Mouse (Mus musculus) intestine, postnatal 0 days (tissue): ENCODE data around the gene Agfg1. TPM values are rescaled to one million over a fixed set of nuclear protein-coding genes. Genes with fewer than 3 reads are reported as not detected.

Experiments
- ATAC-seq: fragments of 200-750 bp; cut with Nextera tagmentation; 2 replicates; pipeline ENCODE4 v1.8.0; 2017; ENCODE audit warnings: mild to moderate bottlenecking, moderate TSS enrichment, moderate library complexity
- H3K27ac ChIP-seq: fragments of 300-500 bp; sonication (generic); 2 replicates; pipeline ENCODE4 v1.5.1; 2014; ENCODE audit warnings: mild to moderate bottlenecking, low read depth, low read length, moderate library complexity
- H3K27me3 ChIP-seq: fragments of 300-500 bp; sonication (generic); replicated peaks from 2 replicates; pipeline ENCODE4 v1.6.1; 2014; ENCODE audit warnings: low read length, mixed read lengths; ENCODE audit not compliant: control insufficient read depth, insufficient read depth
- H3K36me3 ChIP-seq: fragments of 300-500 bp; sonication (generic); 2 replicates; pipeline ENCODE4 v1.6.1; 2014; ENCODE audit warnings: mild to moderate bottlenecking, moderate library complexity; ENCODE audit not compliant: control insufficient read depth, insufficient read depth
- H3K4me1 ChIP-seq: fragments of 300-500 bp; sonication (generic); replicated peaks from 2 replicates; pipeline ENCODE4 v1.6.1; 2014; ENCODE audit warnings: antibody characterized with exemption, low read length, mixed read lengths; ENCODE audit not compliant: control insufficient read depth, insufficient read depth
- H3K4me2 ChIP-seq: fragments of 300-500 bp; sonication (generic); replicated peaks from 2 replicates; pipeline ENCODE4 v1.6.1; 2014; ENCODE audit warnings: low read depth, mild to moderate bottlenecking, moderate library complexity
- H3K4me3 ChIP-seq: fragments of 300-500 bp; sonication (generic); 2 replicates; pipeline ENCODE4 v1.5.1; 2014; ENCODE audit warnings: low read depth, low read length
- H3K9ac ChIP-seq: fragments of 300-500 bp; sonication (generic); 2 replicates; pipeline ENCODE4 v1.6.1; 2014; ENCODE audit warnings: mild to moderate bottlenecking, low read depth, low read length
- H3K9me3 ChIP-seq: fragments of 300-500 bp; sonication (generic); 2 replicates; pipeline ENCODE4 v1.6.1; 2016; ENCODE audit warnings: mixed run types; ENCODE audit not compliant: control insufficient read depth
- CTCF ChIP-seq: sonication (generic); IDR thresholded peaks from 2 replicates; pipeline ENCODE4 v1.5.1; 2016; ENCODE audit warnings: low read depth, mild to moderate bottlenecking, control low read depth, antibody characterized with exemption, moderate library complexity
- WGBS: fragments of 180-500 bp; shearing (Covaris S2); extraction: QIAGEN DNeasy Blood & Tissue Kit; methylation state at CpG from one replicate; pipeline ENCODE4 v1.1.7; 2014; 5-methylcytosine and 5-hydroxymethylcytosine counted together
- polyA plus RNA-seq: library from polyadenylated mRNA; unstranded; fragments of >200 nt; fragmentation: Nextera tagmentation; extraction: Ambion mirVana; gene quantifications from 2 replicates; pipeline ENCODE4 v1.2.1, GENCODE M21; 2015

Gene Agfg1
- polyA plus RNA-seq, 1 experiment from 2014 or later, result 35.8 TPM

GRCm38 (mm10) chr1:82804059-82804458, 35.2 kb upstream of the Agfg1 start:
- no peaks in the 10 kb centered on the region for H3K9me3 ChIP-seq
- no peak for ATAC-seq
- no peaks in the 10 kb centered on the region for H3K4me1 ChIP-seq
- no peaks in the 10 kb centered on the region for H3K27me3 ChIP-seq
- no peaks in the 10 kb centered on the region for H3K36me3 ChIP-seq
- no peak for TF ChIP-seq CTCF
- H3K27ac ChIP-seq, result no peak overlapping the region
- H3K4me2 ChIP-seq, result no peak overlapping the region
- no peak overlapping the region for H3K4me3 ChIP-seq
- H3K9ac ChIP-seq, result no peak overlapping the region
- 92% methylated on average over 1 of the region's 1 CpGs for WGBS

DNA sequence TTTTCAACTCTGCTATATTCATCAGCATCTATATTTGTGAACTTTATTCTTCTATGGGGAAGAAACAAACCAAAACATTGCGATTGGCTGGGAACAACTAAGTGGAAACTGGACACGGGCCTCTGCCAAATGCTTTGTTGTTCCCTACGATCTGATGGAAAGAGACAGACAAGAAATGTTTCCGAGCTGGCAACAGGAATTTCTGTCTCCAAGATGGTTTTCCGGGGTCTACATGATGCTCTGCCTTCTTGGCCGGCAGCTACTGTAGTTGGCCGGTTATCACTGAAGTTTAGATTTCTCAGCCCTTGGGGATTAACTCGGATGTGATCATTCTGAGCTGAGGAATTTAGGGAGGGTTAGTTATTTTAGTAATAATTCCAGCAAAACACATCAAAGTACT, 32.9 kb upstream of the Agfg1 start:
- no peaks in the 10 kb centered on the region for H3K36me3 ChIP-seq
- no peak for ATAC-seq
- no peak overlapping the region for H3K27ac ChIP-seq
- no peak for TF ChIP-seq CTCF
- no peaks in the 10 kb centered on the region for H3K4me1 ChIP-seq
- H3K9me3 ChIP-seq, result no peaks in the 10 kb centered on the region
- H3K4me2 ChIP-seq, result no peak overlapping the region
- H3K4me3 ChIP-seq, result no peak overlapping the region
- WGBS, result 78% methylated on average over 8 of the region's 8 CpGs
- no peaks in the 10 kb centered on the region for H3K27me3 ChIP-seq
- H3K9ac ChIP-seq, result no peak overlapping the region

DNA sequence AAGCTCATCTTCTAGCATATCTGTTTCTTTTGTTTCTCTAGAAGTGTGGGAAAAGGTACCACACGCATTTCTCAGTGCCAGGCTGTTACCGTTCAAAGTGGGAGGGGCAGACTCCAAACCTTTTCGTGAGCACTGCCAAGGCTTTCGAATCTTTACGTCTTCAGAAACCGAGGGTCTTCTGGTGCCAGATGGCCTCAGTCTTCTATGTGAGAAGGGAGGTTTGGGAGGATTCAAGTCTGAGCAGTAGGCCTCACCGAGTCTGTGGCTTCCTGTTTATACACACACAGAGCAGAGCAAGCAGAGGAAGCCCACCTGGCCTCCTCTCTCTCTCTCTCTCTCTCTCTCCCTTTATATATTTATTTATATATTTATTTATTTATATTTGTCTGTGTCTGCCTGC, 32.1 kb upstream of the Agfg1 start:
- no peak for TF ChIP-seq CTCF
- no peak overlapping the region for H3K4me3 ChIP-seq
- H3K9ac ChIP-seq, result no peak overlapping the region
- ATAC-seq, result no peak
- WGBS, result 77% methylated on average over 7 of the region's 7 CpGs
- H3K27me3 ChIP-seq, result no peaks in the 10 kb centered on the region
- H3K9me3 ChIP-seq, result no peaks in the 10 kb centered on the region
- H3K27ac ChIP-seq, result no peak overlapping the region
- no peaks in the 10 kb centered on the region for H3K36me3 ChIP-seq
- H3K4me1 ChIP-seq, result no peaks in the 10 kb centered on the region
- no peak overlapping the region for H3K4me2 ChIP-seq

- Histone ChIP-seq H3K27ac (no peak overlapping the region), H3K4me3 (no peak overlapping the region), H3K9me3 (no peaks in the 10 kb centered on the region), H3K4me1 (no peaks in the 10 kb centered on the region), H3K4me2 (no peak overlapping the region), H3K27me3 (no peaks in the 10 kb centered on the region), H3K9ac (no peak overlapping the region), H3K36me3 (no peaks in the 10 kb centered on the region)
- 77% methylated on average over 3 of the region's 3 CpGs for WGBS
- ATAC-seq, result no peak
- TF ChIP-seq CTCF, result no peak
Observed at GRCm38 (mm10) chr1:82808564-82808963, 30.7 kb upstream of the Agfg1 start.

DNA sequence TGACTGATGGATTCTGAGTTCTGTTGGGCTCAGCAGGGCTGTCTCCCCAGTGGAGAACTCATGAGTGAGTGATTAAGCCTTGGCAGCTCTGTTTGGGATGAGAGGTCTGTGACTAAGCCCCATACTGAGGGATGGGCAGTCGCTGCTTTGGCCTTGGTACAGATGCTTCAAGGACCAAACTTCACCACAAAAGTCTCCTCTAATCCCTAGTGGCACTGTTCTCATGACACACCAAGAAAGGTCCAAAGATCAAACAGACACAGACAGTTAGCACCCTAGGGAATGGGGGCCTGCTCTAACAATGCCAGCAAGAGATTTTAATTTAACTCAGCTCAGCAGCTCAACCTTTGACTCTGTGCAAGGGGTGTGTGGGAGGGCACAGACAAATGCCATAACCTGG, 27.5 kb upstream of the Agfg1 start:
- Histone ChIP-seq H3K4me2 (no peak overlapping the region), H3K36me3 (no peaks in the 10 kb centered on the region), H3K27ac (no peak overlapping the region; the same call in 1 of the 2 replicates), H3K4me3 (no peak overlapping the region), H3K27me3 (no peaks in the 10 kb centered on the region), H3K9me3 (no peaks in the 10 kb centered on the region), H3K9ac (no peak overlapping the region), H3K4me1 (peaks cover 3% of the 10 kb centered on the region; the same call in 1 of the 2 replicates)
- no peak for ATAC-seq
- no peak for TF ChIP-seq CTCF
- WGBS, result 35% methylated on average over 1 of the region's 1 CpGs

DNA sequence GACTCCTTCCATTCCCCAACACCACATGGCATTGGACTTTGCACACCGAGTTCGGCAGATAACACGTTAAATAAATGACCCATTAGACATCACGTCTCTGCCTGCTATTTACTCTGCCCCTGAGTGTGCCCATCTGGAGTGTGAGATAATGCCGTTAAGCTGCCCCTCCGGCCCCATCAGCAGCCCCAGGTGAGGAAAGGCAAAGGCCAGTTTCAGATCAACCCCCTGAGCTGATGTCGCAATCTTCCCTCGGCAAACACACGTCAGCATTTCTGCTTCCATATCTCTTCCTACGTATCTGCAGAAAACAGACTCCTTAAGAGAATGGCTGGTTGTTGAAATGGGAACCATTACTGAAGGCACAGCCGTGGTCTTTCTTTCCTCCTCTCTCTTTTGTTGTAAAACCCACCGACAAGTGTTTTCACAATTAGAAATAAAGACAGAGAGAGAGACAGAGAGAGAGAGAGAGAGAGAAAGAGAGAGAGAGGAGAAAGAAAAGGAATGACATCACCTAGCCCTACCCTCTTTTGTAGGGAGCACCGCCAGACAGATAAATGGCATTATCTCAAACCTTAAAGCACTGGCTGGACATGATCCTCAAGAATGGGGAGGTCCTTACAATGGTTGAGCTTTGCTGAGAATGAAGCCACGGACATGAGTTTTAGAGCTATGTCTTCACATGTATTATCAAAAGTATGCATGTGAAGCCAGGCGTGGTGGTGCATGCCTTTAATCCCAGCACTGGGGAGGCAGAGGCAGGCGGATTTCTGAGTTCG, 23.2 kb upstream of the Agfg1 start:
- Histone ChIP-seq H3K4me1 (peaks cover 3% of the 10 kb centered on the region), H3K36me3 (no peaks in the 10 kb centered on the region), H3K27me3 (no peaks in the 10 kb centered on the region), H3K4me3 (no peak overlapping the region), H3K27ac (peak overlapping the region; percentile 84), H3K9ac (no peak overlapping the region), H3K4me2 (peak overlapping the region; percentile 3; the same call in 1 of the 2 replicates), H3K9me3 (no peaks in the 10 kb centered on the region)
- peak; percentile 98 for ATAC-seq
- WGBS, result 38% methylated on average over 17 of the region's 17 CpGs
- no peak for TF ChIP-seq CTCF
